Mouse (Mus musculus) stomach, embryonic 16.5 days (tissue): ENCODE data around the gene Eras. TPM values are rescaled to one million over a fixed set of nuclear protein-coding genes. Genes with fewer than 3 reads are reported as not detected.

Source experiments
- ATAC-seq: fragments of 200-750 bp; cut with Nextera tagmentation; 2 replicates; pipeline ENCODE4 v1.8.0; 2017; ENCODE audit warnings: moderate number of reproducible peaks, moderate TSS enrichment; ENCODE audit not compliant: insufficient read depth, low FRiP score
- H3K27ac ChIP-seq: fragments of 300-500 bp; sonication (generic); 2 replicates; pipeline ENCODE4 v1.5.1; 2014; ENCODE audit warnings: low read length
- H3K27me3 ChIP-seq: fragments of 300-500 bp; sonication (generic); 2 replicates; pipeline ENCODE4 v1.6.1; 2014; ENCODE audit warnings: low read length, control low read depth, mixed read lengths; ENCODE audit not compliant: control insufficient read depth, insufficient read depth
- H3K36me3 ChIP-seq: fragments of 300-500 bp; sonication (generic); 2 replicates; pipeline ENCODE4 v1.6.1; 2014; ENCODE audit warnings: low read length; ENCODE audit not compliant: control insufficient read depth, insufficient read depth
- H3K4me1 ChIP-seq: fragments of 300-500 bp; sonication (generic); 2 replicates; pipeline ENCODE4 v1.6.1; 2014; ENCODE audit warnings: low read length, control low read depth, mixed read lengths; ENCODE audit not compliant: control insufficient read depth, insufficient read depth
- H3K4me2 ChIP-seq: fragments of 300-500 bp; sonication (generic); 2 replicates; pipeline ENCODE4 v1.6.1; 2014; ENCODE audit warnings: low read depth, low read length, mixed read lengths
- H3K4me3 ChIP-seq: fragments of 300-500 bp; sonication (generic); replicated peaks from 2 replicates; pipeline ENCODE4 v1.5.1; 2014; ENCODE audit warnings: mild to moderate bottlenecking, low read length
- H3K9ac ChIP-seq: fragments of 300-500 bp; sonication (generic); 2 replicates; pipeline ENCODE4 v1.6.1; 2014; ENCODE audit warnings: low read length
- H3K9me3 ChIP-seq: fragments of 300-500 bp; sonication (generic); replicated peaks from 2 replicates; pipeline ENCODE4 v1.6.1; 2016; ENCODE audit warnings: low read length, control low read depth; ENCODE audit not compliant: control insufficient read depth
- WGBS: fragments of 180-500 bp; shearing (Covaris S2); extraction: QIAGEN DNeasy Blood & Tissue Kit; methylation state at CpG from one replicate; pipeline ENCODE4 v1.1.7; 2014; 5-methylcytosine and 5-hydroxymethylcytosine counted together
- polyA plus RNA-seq: library from polyadenylated mRNA; unstranded; fragments of >200 nt; fragmentation: Nextera tagmentation; extraction: Ambion mirVana; gene quantifications from 2 replicates; pipeline ENCODE4 v1.2.1, GENCODE M21; 2015

The Eras gene
- polyA plus RNA-seq, 1 experiment from 2014 or later, result not detected

DNA sequence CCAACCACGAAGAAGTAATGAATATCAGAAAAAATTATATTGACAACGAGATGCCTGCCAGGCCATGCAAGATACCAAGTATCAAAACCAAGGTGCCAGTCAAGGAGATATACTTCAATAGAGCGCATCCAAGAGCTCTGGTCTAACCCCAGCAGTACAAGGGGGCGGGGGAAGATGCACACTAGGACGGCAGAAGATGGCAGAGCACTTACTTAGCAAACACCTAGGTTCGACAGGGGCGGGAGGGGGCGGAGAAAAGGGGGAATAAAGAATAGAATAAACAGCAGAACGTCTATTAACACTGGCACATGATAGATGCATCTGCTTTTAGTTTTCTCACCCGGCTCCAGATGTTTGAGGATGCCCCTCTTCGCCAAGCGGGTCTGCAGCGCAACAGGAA is 30.2 kb downstream of the Eras start:
- Histone ChIP-seq H3K9ac (peak overlapping the region; percentile 62), H3K4me2 (peak overlapping the region; percentile 60), H3K27ac (no peak overlapping the region), H3K9me3 (no peaks in the 10 kb centered on the region), H3K36me3 (peaks cover 4% of the 10 kb centered on the region; the same call in 1 of the 2 replicates), H3K4me1 (no peaks in the 10 kb centered on the region), H3K4me3 (peak overlapping the region; percentile 61), H3K27me3 (no peaks in the 10 kb centered on the region)
- ATAC-seq, result no peak
- WGBS, result 23% methylated on average over 13 of the region's 13 CpGs

DNA sequence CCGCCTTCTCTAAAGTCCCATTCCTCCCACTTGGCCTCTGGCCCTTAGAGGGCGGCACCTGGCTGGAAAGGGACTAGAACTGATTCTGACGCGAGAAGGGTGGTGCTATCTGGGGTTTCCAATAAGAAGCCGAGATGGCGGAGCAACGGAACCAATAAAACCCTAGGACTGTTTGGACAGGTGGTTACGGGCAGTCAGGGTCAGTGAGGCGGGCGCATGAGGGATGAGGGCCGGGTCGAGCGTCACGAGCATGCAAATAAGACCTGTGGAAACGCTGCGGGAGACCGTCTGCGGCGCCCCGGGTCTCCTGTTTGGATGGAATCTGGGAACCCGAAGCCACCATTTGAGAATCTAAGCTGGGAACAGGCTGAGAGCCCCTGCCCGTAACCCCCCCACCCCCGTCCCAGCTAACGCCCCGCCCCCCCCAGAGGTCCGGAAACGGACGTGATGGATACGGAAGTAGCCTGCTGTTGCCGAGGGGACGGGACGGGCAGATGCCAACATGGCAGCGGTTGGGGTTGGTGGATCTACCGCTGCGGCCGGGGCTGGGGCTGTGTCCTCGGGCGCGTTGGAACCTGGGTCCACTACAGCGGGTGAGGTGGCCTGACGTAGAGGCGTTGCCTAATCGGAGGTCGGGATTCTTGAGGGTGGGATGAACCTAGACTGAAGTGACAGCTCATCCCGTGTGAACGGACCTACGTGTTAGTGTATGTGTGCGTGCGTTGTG is 44.4 kb downstream of the Eras start, which contains the start of gene Slc35a2:
Gene Slc35a2, plus strand, starts transcription at position 188 of the 727 bp plus-strand sequence.
- Histone ChIP-seq H3K36me3 (no peaks in the 10 kb centered on the region), H3K4me1 (0 out of 2 replicates have a peak, but pooled peaks cover 4% of the 10 kb centered on the region), H3K27me3 (no peaks in the 10 kb centered on the region), H3K27ac (peak within 1 kb of the TSS; percentile 91), H3K4me2 (peak within 1 kb of the TSS; percentile 54), H3K9me3 (no peaks in the 10 kb centered on the region), H3K9ac (peak within 1 kb of the TSS; percentile 63), H3K4me3 (peak within 1 kb of the TSS; percentile 63)
- 12% methylated on average over 49 of the region's 49 CpGs for WGBS
- peak; percentile 95 for ATAC-seq

DNA sequence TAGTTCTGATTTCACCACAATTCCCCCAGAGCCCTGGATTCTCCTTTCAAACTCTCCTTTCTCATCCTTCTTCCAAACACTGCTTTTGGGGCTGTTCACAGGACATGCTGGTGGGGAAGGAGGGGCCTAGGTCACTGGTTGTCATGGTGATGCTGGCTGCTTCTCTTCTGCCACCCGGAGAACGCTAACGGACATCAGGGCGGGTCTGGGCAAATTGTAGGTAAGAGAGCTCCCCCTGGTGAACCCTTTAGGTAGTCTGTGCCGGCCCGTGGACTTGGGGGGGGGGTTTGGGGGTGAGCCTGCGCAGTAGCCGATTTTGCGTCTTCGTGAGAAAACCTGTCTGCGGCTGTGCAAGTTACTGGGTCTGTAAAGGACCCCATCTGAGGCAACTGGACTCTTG is 48.6 kb downstream of the Eras start:
- Histone ChIP-seq H3K9ac (peak overlapping the region; percentile 46; the same call in 1 of the 2 replicates), H3K27ac (no peak overlapping the region), H3K4me3 (no peak overlapping the region; the same call in 1 of the 2 replicates), H3K4me1 (peaks cover 6% of the 10 kb centered on the region; the same call in 1 of the 2 replicates), H3K36me3 (no peaks in the 10 kb centered on the region), H3K4me2 (peak overlapping the region; percentile 67), H3K27me3 (no peaks in the 10 kb centered on the region), H3K9me3 (no peaks in the 10 kb centered on the region)
- 11% methylated on average over 11 of the region's 11 CpGs for WGBS
- ATAC-seq, result no peak; the same call in 1 of the 2 replicates

DNA sequence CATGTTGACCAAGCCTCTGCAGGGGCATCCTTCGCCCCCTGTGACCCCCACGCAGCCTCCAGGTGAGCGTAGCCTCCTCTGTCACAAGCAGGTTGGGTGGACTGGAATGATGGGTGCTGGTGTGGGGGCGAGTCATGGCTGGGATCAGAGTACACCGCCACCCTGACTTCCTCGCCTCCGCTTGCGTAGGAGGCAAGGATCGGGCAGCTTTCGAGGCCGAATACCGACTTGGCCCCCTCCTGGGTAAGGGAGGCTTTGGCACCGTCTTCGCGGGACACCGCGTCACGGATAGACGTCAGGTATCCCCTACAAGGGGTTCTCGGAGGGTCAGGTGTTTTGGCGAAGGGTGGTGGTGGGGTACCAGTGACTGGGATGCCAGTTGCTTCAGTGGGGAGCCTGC is 49.9 kb downstream of the Eras start:
- Histone ChIP-seq H3K27ac (no peak overlapping the region), H3K27me3 (no peaks in the 10 kb centered on the region), H3K36me3 (no peaks in the 10 kb centered on the region), H3K4me3 (peak overlapping the region; percentile 46), H3K9me3 (no peaks in the 10 kb centered on the region), H3K4me1 (peaks cover 6% of the 10 kb centered on the region; the same call in 1 of the 2 replicates), H3K4me2 (peak overlapping the region; percentile 67), H3K9ac (peak overlapping the region; percentile 58)
- peak; percentile 29; the same call in 1 of the 2 replicates for ATAC-seq
- WGBS, result 14% methylated on average over 21 of the region's 21 CpGs

DNA sequence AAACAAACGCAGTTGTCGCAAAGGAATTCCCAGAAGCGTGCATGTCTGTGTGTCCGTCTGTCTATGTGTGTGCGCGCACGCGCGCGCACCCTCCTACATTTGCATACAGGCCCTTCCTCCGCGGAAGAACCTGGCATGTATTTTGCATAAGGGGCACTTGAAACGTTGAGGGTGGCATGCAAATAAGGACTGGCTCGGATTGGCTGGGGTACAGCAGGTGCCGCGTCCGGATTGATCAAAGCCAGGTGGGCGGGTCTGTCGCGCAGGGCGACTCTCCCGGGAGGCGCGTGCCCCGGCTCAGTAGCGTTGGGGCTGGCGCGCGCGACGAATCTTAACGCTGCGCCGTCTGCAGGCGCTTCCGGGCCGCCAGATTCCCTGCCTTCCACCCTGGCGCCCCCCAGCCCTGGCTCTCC is 50.4 kb downstream of the Eras start, which contains the start of gene Pim2:
Gene Pim2, plus strand, starts transcription at position 256 of the 413 bp plus-strand sequence.
- Histone ChIP-seq H3K4me1 (peaks cover 6% of the 10 kb centered on the region; the same call in 1 of the 2 replicates), H3K27me3 (no peaks in the 10 kb centered on the region), H3K9ac (peak within 1 kb of the TSS; percentile 58), H3K27ac (no peak within 1 kb of the TSS), H3K4me3 (peak within 1 kb of the TSS; percentile 46), H3K9me3 (no peaks in the 10 kb centered on the region), H3K36me3 (no peaks in the 10 kb centered on the region), H3K4me2 (peak within 1 kb of the TSS; percentile 67)
- 12% methylated on average over 38 of the region's 38 CpGs for WGBS
- ATAC-seq, result peak; percentile 92

Other genes starting within 250 kb of the Eras start
- gene Magix, start 247.4 kb downstream of the Eras start, polyA plus RNA-seq, result 0.80 and 0.87 TPM in 2 replicates
- 37.9 and 38.4 TPM in 2 replicates for gene Gpkow, start 231.5 kb downstream of the Eras start, polyA plus RNA-seq
- 36.5 and 36.7 TPM in 2 replicates for gene Wdr45, start 214.3 kb downstream of the Eras start, polyA plus RNA-seq
- not detected in 2 replicates for gene Gm45208, start 206.4 kb downstream of the Eras start, polyA plus RNA-seq
- gene Praf2, start 200.2 kb downstream of the Eras start, polyA plus RNA-seq, result 59.4 and 63.1 TPM in 2 replicates
- gene Ccdc120, start 177.7 kb downstream of the Eras start, polyA plus RNA-seq, result 17.9 and 18.2 TPM in 2 replicates
- gene Tfe3, start 166.0 kb downstream of the Eras start, polyA plus RNA-seq, result 21.7 and 25.2 TPM in 2 replicates
- gene Gripap1, start 138.8 kb downstream of the Eras start, polyA plus RNA-seq, result 42.4 and 47.8 TPM in 2 replicates
- gene Kcnd1, start 106.3 kb downstream of the Eras start, polyA plus RNA-seq, result 1.7 and 2.0 TPM in 2 replicates
- 25.3 and 28.6 TPM in 2 replicates for gene Otud5, start 87.2 kb downstream of the Eras start, polyA plus RNA-seq
- 10.9 and 11.1 TPM in 2 replicates for gene Pim2, start 50.3 kb downstream of the Eras start, polyA plus RNA-seq
- gene Slc35a2, start 44.6 kb downstream of the Eras start, polyA plus RNA-seq, result 45.0 and 47.0 TPM in 2 replicates
- gene Pqbp1, start 29.3 kb downstream of the Eras start, polyA plus RNA-seq, result 99.8 and 104 TPM in 2 replicates
- gene Timm17b, start 29.2 kb downstream of the Eras start, polyA plus RNA-seq, result 142 and 143 TPM in 2 replicates
- not detected in 2 replicates for gene Gm10491, start 20.8 kb downstream of the Eras start, polyA plus RNA-seq
- not detected in 2 replicates for gene Gm10490, start 19.1 kb downstream of the Eras start, polyA plus RNA-seq
- 7.6 and 8.6 TPM in 2 replicates for gene Pcsk1n, start 8.8 kb downstream of the Eras start, polyA plus RNA-seq
- gene Hdac6, start 19.3 kb upstream of the Eras start, polyA plus RNA-seq, result 21.4 and 23.3 TPM in 2 replicates
- gene Gata1, start 49.5 kb upstream of the Eras start, polyA plus RNA-seq, result 5.6 and 6.0 TPM in 2 replicates
- gene Glod5, start 89.9 kb upstream of the Eras start, polyA plus RNA-seq, result 1.8 and 2.1 TPM in 2 replicates
- 42.1 and 42.4 TPM in 2 replicates for gene Suv39h1, start 146.2 kb upstream of the Eras start, polyA plus RNA-seq
- gene Was, start 161.9 kb upstream of the Eras start, polyA plus RNA-seq, result 0.41 and 0.62 TPM in 2 replicates
- 31.5 and 35.5 TPM in 2 replicates for gene Wdr13, start 204.3 kb upstream of the Eras start, polyA plus RNA-seq
- gene Rbm3, start 217.3 kb upstream of the Eras start, polyA plus RNA-seq, result 396 and 404 TPM in 2 replicates
- 10.9 and 11.6 TPM in 2 replicates for gene Tbc1d25, start 247.6 kb upstream of the Eras start, polyA plus RNA-seq